Mouse (Mus musculus): ENCODE results near the gene Adgra3. TPM values are rescaled to one million over a fixed set of nuclear protein-coding genes. Genes with fewer than 3 reads are reported as not detected.

Adgra3 gene
- 16.1 TPM in 2 replicates for polyA plus RNA-seq (2015; fragmentation: Nextera tagmentation; extraction: Ambion mirVana)

DNA sequence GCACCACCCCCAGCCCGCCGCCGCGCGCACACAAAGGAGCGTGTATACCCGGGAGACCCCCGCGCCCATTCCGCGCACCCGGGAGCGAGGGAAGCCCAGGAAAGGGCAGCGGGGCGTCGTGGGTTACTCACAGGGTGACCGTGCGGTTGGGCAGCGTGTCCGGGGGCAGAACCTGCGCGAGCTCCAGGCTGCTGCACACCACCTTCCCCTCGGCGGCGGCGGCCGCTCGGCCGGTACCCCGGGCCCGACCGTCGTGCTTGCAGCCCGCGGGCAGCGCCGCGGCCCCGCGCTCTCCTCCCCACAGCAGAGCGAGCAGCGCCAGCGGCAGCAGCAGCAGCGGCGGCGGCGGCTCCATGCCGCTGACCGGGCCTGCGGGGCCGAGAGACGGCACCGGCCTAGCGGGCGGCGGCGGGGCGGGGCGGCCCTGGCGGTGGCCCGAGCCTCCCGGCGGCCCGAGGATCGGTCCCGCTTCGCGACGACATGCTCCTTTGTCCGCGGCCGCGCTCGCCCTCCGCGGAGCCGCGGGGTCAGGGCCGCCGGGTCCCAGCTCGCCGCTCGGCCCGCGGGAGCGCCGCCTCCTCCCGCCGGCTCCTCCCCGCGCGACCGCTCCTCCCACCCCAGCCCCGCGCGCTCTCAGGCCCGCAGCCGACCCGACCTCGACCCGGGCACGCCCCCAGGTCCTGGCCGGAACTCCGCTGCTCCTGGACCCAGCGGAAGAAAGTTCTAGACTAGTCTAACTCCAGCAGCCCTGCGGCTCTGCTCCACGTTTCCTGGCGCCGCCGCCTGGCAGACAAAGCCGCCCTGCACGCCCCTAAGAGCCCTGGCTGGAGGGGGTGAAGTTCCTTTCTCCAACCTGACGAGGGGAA is at the start of gene Adgra3:
TSS of gene Adgra3 (minus strand) at position 586 of the 866 bp plus-strand sequence.
- H3K4me1 ChIP-seq (replicated peaks) = peaks cover 27% of the 10 kb centered on the region
- no peaks in the 10 kb centered on the region for H3K36me3 ChIP-seq
- H3K4me2 ChIP-seq = peak within 1 kb of the TSS; percentile 85
- H3K9ac ChIP-seq = peak within 1 kb of the TSS; percentile 92
- WGBS = under 1% methylated on average over 77 of the region's 113 CpGs
- ATAC-seq (ENCODE audit: low FRiP score, low read depth) = peak; percentile 90
- H3K27me3 ChIP-seq = no peaks in the 10 kb centered on the region
- no peaks in the 10 kb centered on the region for H3K9me3 ChIP-seq
- H3K4me3 ChIP-seq = peak within 1 kb of the TSS; percentile 99
- H3K27ac ChIP-seq (replicated peaks) = peak within 1 kb of the TSS; percentile 78

DNA sequence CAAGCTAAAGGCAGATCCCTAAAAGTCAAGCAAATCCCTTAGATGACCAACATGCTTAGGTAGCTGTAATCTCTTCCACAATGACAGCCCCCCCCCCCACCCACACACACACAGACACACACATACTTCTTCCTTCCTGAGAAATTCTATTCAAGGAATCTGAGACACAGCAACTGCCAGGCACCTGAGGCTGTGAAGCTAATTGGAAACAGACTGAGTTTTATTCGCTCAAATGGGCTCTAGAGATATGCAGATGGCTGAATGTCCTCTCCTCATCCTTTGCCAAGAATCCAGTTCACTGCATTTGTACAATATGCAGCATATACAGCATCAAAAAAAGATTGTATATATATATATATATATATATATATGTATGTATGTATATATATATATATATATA is 24.6 kb upstream of the Adgra3 start:
- Histone ChIP-seq H3K4me3 (no peak overlapping the region), H3K27ac (replicated peaks) (no peak overlapping the region), H3K36me3 (no peaks in the 10 kb centered on the region), H3K27me3 (no peaks in the 10 kb centered on the region), H3K4me2 (no peak overlapping the region), H3K9ac (no peak overlapping the region), H3K4me1 (replicated peaks) (no peaks in the 10 kb centered on the region), H3K9me3 (no peaks in the 10 kb centered on the region)
- WGBS = 56% methylated on average over 1 of the region's 1 CpGs
- no peak for ATAC-seq (ENCODE audit: low FRiP score, low read depth)

DNA sequence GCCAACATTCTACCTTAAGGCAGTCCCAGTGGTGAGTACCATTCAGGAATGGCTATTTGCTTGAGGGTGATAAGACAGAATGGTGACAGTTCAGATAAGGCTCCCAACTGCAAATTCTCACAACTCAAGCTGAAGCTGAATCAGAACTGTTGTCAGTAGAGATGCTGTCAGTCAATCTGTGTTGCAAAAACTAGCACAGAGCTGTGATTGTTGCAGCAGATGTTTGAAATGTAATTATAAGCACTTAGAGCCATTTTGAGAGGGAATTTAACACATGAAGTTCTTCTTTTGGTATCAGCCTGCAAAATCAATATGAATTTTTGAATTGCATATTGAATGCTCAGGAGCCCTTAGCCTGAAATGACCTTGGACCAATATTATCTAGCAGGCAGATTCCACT is 15.4 kb upstream of the Adgra3 start:
- no peak overlapping the region for H3K4me3 ChIP-seq
- H3K36me3 ChIP-seq = no peaks in the 10 kb centered on the region
- H3K27ac ChIP-seq (replicated peaks) = no peak overlapping the region
- no peak overlapping the region for H3K4me2 ChIP-seq
- H3K9me3 ChIP-seq = no peaks in the 10 kb centered on the region
- no peaks in the 10 kb centered on the region for H3K4me1 ChIP-seq (replicated peaks)
- no peaks in the 10 kb centered on the region for H3K27me3 ChIP-seq
- H3K9ac ChIP-seq = no peak overlapping the region
- ATAC-seq (ENCODE audit: low FRiP score, low read depth) = no peak

DNA sequence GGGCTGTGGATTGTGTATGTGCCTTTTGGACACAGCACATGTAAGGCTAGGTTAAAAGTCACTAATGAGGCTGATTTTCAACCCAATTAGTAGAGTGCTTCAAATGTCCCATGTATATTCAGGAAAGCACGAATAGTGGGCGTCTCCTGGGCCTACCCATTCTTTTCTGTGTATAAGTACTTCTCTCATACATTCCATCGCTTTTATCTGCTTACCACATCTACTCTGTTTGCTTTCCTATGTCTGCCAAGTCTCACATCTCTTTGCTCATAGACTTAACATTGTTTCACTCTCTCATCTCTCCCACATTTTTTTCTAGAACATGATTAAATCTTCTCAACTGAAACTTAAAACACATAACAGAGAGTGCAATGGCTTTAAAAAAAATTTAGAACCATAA is 5.4 kb upstream of the Adgra3 start:
- H3K27me3 ChIP-seq = no peaks in the 10 kb centered on the region
- H3K9me3 ChIP-seq = no peaks in the 10 kb centered on the region
- H3K4me3 ChIP-seq = no peak overlapping the region
- H3K36me3 ChIP-seq = no peaks in the 10 kb centered on the region
- H3K4me2 ChIP-seq = no peak overlapping the region
- H3K9ac ChIP-seq = no peak overlapping the region
- no peak for ATAC-seq (ENCODE audit: low FRiP score, low read depth)
- H3K4me1 ChIP-seq (replicated peaks) = peaks cover 2% of the 10 kb centered on the region; the same call in 1 of the 2 replicates
- H3K27ac ChIP-seq (replicated peaks) = no peak overlapping the region
- 90% methylated on average over 3 of the region's 3 CpGs for WGBS

DNA sequence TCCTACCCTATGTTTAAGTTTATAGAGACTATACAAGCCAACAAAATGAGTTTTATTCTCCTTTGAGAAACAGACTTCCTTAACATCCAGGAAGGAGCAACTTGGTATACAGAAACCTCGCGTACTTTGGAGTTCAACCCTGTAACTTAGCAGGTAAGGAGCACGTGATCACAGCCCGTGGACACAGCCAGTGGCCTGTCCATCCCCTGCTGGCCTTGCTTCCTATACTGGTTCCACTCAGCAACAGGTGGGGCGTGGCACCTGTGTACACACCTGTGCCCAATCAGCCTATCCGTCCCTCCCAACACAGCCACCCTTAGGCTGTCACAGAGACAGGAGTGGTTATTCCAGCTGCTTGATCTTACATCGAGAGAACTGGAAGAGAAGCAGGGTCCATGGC is 780 bp upstream of the Adgra3 start:
- Histone ChIP-seq H3K9me3 (no peaks in the 10 kb centered on the region), H3K27ac (replicated peaks) (no peak overlapping the region), H3K36me3 (no peaks in the 10 kb centered on the region), H3K4me2 (peak overlapping the region; percentile 85), H3K4me3 (peak overlapping the region; percentile 99), H3K27me3 (no peaks in the 10 kb centered on the region), H3K9ac (peak overlapping the region; percentile 92), H3K4me1 (replicated peaks) (peaks cover 27% of the 10 kb centered on the region)
- ATAC-seq (ENCODE audit: low FRiP score, low read depth) = no peak
- WGBS = 93% methylated on average over 7 of the region's 7 CpGs

DNA sequence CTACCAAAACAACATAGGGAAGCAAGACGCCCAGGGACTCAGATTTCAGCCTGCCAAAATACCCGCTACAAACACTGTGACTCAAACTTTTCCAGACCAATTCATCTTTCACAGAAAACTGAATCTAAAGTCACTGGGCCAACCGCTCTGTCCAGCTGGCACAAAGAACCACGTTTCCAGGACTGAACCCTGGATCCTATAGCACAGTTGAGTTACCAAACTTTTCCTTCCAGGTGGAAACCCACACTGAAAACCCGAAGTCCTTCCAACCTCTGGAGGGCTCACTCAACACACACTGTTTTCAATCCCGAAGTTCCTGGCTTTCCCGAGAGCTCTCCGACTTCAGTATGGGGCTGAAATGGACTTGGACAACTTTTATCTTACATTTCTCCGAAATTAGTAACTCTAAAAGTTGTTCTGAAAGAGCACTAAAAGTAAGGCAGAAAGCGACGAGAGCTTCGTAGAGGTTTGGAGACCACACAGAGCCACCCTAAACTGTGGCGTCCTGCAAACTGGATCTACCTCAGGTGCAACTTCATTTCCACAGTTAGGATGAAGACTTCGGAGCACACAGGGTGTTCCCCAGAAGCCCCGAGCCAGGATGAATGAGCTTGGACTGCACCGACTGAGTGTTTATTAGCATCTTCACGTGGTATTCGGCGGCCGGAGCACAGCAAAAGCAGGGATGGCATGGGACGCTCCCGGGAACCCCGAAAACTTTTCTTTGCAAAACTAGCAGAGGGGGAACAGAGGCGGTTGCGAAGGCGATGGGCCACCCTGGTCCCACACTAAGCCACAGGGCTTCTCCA is 990 bp downstream of the Adgra3 start:
- Histone ChIP-seq H3K36me3 (no peaks in the 10 kb centered on the region), H3K27ac (replicated peaks) (peak overlapping the region; percentile 78), H3K4me3 (peak overlapping the region; percentile 99), H3K4me2 (peak overlapping the region; percentile 85), H3K9me3 (no peaks in the 10 kb centered on the region), H3K27me3 (no peaks in the 10 kb centered on the region), H3K9ac (peak overlapping the region; percentile 92), H3K4me1 (replicated peaks) (peaks cover 27% of the 10 kb centered on the region)
- 2% methylated on average over 26 of the region's 26 CpGs for WGBS
- peak; percentile 66 for ATAC-seq (ENCODE audit: low FRiP score, low read depth)

DNA sequence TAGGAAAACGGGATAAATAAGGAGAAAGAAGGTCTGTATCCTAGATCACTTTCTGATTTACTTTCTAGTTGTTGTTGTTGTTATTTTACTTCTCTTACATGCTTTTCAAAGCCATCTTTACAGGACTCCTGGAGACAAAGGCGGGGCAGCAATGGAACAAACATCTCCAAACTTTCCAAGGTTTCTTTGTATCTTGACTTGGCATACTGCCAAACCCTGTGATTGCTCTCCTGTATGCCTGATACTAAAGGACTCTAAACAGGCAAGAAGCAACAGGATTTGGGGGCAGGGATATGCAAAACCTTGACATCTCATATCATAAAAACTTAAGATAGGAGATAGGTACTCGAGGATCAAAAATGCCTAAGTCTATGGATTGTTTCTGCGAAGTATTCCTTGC is 6.3 kb downstream of the Adgra3 start:
- no peak for ATAC-seq (ENCODE audit: low FRiP score, low read depth)
- WGBS = 68% methylated on average over 4 of the region's 4 CpGs
- H3K4me1 ChIP-seq (replicated peaks) = peaks cover 35% of the 10 kb centered on the region

DNA sequence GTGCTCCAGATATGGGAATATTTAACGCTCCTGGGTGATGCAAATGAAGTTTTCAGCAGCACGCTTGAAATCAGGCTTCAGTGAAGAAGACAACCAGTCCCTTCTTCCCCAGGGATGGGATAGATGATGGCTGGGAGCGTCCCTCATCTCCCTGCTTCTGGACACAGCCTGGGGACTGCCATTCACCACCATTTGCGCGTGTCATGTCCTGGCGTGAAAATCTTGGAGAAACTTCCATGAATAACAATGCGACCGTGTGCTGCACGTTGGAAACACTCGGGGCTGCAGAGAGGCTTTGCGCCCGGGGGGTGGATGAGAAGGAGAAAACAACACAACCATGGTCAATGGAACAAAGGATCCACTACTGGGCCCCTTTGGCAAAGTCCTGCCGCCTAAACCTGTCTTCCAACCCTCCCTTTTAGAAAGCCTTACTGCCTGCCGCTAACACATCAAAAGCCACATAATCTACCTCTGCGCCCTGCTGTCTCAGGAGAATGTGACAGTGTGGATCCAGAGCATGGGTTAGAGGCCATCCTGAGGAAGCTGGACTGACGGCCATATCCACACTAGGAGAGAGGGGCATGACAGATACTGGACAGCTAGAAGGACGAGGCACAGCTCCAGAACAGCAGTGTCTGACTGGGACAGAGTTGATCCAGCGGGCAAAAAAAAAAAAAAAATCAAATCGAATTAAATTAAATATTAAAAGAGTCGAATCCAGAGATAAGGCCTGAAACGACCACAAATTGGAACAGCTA is 8.0 kb downstream of the Adgra3 start:
- Histone ChIP-seq H3K4me1 (replicated peaks) (peaks cover 24% of the 10 kb centered on the region), H3K4me2 (no peak overlapping the region), H3K9ac (no peak overlapping the region), H3K9me3 (no peaks in the 10 kb centered on the region), H3K27me3 (no peaks in the 10 kb centered on the region), H3K4me3 (no peak overlapping the region), H3K27ac (replicated peaks) (no peak overlapping the region), H3K36me3 (no peaks in the 10 kb centered on the region)
- 0 out of 2 replicates have a peak, but pooled peaks have one; percentile 37 for ATAC-seq (ENCODE audit: low FRiP score, low read depth)
- 37% methylated on average over 21 of the region's 21 CpGs for WGBS

More for the DNA sequence above, 6.3 kb downstream of the Adgra3 start:
- Histone ChIP-seq H3K27me3 (no peaks in the 10 kb centered on the region), H3K4me3 (no peak overlapping the region), H3K9me3 (no peaks in the 10 kb centered on the region), H3K36me3 (no peaks in the 10 kb centered on the region), H3K9ac (no peak overlapping the region), H3K4me2 (no peak overlapping the region), H3K27ac (replicated peaks) (no peak overlapping the region)

DNA sequence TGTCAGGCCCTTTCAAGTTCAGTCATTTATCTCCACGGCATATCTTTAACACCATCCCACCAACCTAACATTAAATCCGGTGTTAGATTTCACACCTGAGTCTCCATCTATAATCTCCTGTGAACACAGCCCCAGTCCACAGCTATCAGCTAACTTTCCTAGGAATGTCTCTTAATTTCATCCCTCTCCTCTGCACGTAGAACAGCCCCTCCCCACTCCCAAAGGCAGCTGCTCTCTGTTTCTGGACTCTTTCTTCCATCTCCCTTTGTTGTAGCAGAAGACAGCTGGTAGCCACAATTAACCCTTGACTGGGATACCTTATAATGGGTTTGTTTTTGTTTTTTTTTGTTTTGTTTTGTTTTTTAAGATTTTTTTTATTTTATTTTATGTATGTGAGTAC is 8.8 kb downstream of the Adgra3 start:
- H3K36me3 ChIP-seq = no peaks in the 10 kb centered on the region
- H3K9me3 ChIP-seq = no peaks in the 10 kb centered on the region
- H3K27me3 ChIP-seq = no peaks in the 10 kb centered on the region
- no peak overlapping the region for H3K9ac ChIP-seq
- H3K4me1 ChIP-seq (replicated peaks) = peaks cover 23% of the 10 kb centered on the region
- no peak overlapping the region for H3K4me2 ChIP-seq
- no peak overlapping the region for H3K4me3 ChIP-seq
- 0 out of 2 replicates have a peak, but pooled peaks have one; percentile 2 for ATAC-seq (ENCODE audit: low FRiP score, low read depth)
- no peak overlapping the region for H3K27ac ChIP-seq (replicated peaks)
- WGBS = 35% methylated on average over 3 of the region's 3 CpGs

DNA sequence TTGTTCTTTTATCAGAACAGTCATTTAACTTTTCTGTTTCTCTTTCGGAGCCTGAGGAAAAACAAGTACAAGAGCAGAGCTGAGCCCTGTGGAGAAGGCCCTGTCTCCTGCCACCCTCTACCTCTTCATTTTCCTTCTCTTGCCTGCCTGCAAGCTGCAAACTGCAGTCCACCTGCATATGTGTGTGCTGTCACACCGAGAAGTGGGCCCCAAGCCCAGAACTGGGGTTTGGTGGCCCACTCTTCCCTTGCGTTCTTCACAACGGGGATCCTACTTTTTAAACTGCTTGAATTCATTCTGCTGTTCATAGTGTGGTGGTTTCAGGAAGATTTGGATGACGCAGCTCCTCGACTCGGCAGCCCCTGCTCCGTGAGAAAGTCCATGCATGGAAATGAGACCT is 9.3 kb downstream of the Adgra3 start:
- Histone ChIP-seq H3K9me3 (no peaks in the 10 kb centered on the region), H3K4me3 (no peak overlapping the region), H3K9ac (no peak overlapping the region), H3K4me1 (replicated peaks) (peaks cover 25% of the 10 kb centered on the region), H3K27me3 (no peaks in the 10 kb centered on the region), H3K27ac (replicated peaks) (no peak overlapping the region), H3K4me2 (no peak overlapping the region), H3K36me3 (no peaks in the 10 kb centered on the region)
- WGBS = 47% methylated on average over 8 of the region's 8 CpGs
- 0 out of 2 replicates have a peak, but pooled peaks have one; percentile 5 for ATAC-seq (ENCODE audit: low FRiP score, low read depth)

DNA sequence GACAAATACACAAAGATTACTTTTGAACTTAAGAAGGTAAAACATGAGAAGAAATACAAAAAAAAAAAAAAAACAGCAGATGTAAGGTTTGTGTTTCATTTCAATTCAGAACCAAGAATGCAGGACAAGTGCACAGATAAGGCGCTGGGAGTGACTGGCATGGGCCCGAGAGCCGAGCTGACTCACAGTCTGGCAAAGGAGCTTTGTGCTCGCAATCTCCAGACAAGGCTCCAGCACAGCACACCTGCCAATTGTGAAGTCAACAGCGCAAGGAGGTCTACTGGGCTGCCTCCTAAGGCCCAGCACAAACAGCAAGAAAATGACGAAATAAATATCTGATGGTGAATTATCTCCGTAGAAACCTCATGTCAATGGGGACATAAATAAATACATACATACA is 9.8 kb downstream of the Adgra3 start:
- WGBS = 72% methylated on average over 7 of the region's 7 CpGs
- H3K27ac ChIP-seq (replicated peaks) = no peak overlapping the region
- H3K27me3 ChIP-seq = no peaks in the 10 kb centered on the region
- no peak overlapping the region for H3K9ac ChIP-seq
- no peak overlapping the region for H3K4me2 ChIP-seq
- H3K4me3 ChIP-seq = no peak overlapping the region
- no peaks in the 10 kb centered on the region for H3K9me3 ChIP-seq
- ATAC-seq (ENCODE audit: low FRiP score, low read depth) = no peak
- H3K4me1 ChIP-seq (replicated peaks) = peaks cover 25% of the 10 kb centered on the region
- no peaks in the 10 kb centered on the region for H3K36me3 ChIP-seq
